Mouse (Mus musculus): ENCODE data around the gene Btg3. TPM values are rescaled to one million over a fixed set of nuclear protein-coding genes. Genes with fewer than 3 reads are reported as not detected.

The Btg3 gene
- polyA plus RNA-seq (2017; shearing (Covaris generic)): 10 to 100 TPM; 39.1 to 40.7 TPM

DNA sequence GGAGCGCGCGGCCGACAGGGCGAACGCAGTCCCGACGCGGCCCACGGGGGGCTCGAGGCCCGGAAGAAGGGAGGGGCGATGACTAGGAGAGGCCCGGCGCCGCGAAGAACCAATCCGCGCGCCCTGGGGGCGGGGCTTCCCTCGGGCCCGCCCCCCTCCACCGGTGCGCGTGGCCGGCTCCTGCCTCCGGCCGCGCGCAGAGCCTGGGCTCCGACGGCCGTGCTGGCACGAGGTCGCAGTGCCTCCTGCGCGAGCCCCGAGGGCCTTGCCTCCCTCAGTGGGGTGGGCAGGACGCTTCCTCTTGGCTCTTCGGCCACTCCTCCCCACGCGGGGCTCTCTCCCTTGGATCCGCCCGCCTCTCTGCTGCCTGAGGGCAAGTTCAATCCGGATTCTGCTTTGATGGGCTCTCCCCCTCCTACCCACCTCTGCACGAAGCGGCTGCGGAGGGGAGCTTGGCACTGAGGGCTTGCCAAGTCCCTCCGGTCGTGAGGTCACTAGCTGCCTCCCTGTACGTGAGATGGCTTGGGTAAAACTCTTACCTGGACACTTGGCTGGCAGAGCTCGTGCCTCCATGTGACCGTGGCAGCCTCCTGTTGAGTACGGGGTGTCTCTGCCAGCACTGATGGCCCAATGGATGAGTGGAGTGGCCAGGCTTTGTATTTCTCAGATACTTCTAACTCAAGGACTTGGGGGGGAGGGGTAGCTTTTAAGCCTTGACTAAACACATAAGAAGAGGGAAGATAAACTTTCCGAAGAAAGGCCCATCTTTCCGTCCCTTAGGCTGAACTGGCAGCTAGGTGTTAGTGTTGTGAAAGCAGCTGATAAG lies at the start of gene Btg3:
TSS of gene Btg3 (minus strand) at position 448 of the 826 bp plus-strand sequence.

GRCm38 (mm10) chr16:78301183-78301830 lies 75.7 kb downstream of the Btg3 start, which contains the start of gene Cxadr:
Cxadr (plus strand) TSS chr16:78301489.

Other genes starting within 250 kb of the Btg3 start
- gene Cxadr, start 75.7 kb downstream of the Btg3 start, polyA plus RNA-seq (2017; shearing (Covaris generic)): under 1 TPM; 0.54 to 0.63 TPM
- 10 to 100 TPM; 68.3 to 70.5 TPM for gene D16Ertd472e, start 199.5 kb upstream of the Btg3 start, polyA plus RNA-seq (2017; shearing (Covaris generic))